Mouse (Mus musculus) adrenal gland, adult (tissue): ENCODE measurements at regions not wholly inside any gene's neighbourhood (a gene's known extent, or its start where the extent isn't known, plus 50 kb on each side); places are given as distances from the start of the nearest gene placed in this dataset.

Source experiments
- DNase-seq, 2 experiments: peaks; one replicate each; pipeline ENCODE4 v3.0.0; 2022 to 2023; ENCODE audit warnings: low spot score in 1 of 2; ENCODE audit not compliant: inconsistent age in 2 of 2

- no peak for DNase-seq
These were observed 881.6 kb downstream of the Lrfn5 start for GRCm38 (mm10) chr12:62404558-62404957.

GRCm38 (mm10) chr12:62428692-62429091 lies 905.7 kb downstream of the Lrfn5 start:
- DNase-seq: no peak

DNA sequence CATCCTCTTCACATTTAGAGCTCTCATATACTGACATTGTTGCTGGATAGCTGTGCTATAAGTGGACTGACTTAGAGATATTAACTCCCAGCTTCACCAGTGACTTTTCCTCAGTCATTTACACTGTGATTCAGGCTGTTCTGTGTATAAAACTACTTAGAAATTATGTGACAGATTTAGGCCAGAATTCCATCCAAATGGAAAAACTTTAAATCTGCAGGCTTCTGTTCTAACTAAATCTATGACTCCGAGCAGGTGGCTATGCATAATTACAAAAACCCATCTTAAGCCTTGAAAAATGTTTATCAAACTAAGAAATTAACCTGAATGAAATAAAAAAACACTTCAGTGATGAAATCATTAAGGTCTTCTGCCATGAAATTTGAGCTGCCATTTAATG lies 927.7 kb downstream of the Lrfn5 start:
- DNase-seq: no peak

DNA sequence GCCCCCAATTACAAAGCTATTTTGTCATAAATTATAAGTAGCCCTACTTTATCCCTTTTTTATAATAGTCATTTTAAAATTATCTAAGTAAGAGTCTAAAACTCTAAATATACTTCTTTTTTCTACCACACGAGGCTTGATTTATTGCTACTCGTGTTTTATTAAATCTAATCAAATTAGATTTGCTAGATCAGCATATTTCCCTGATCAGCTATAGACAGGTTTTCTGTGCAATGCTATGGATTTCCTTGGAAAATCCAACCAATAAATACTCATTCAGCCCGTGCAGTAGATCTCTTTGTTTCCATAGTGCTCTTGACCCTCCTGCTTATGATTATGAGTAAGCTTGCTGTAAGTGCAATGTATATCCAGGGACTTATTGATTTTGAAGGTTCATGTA lies 960.4 kb downstream of the Lrfn5 start:
- no peak for DNase-seq

DNA sequence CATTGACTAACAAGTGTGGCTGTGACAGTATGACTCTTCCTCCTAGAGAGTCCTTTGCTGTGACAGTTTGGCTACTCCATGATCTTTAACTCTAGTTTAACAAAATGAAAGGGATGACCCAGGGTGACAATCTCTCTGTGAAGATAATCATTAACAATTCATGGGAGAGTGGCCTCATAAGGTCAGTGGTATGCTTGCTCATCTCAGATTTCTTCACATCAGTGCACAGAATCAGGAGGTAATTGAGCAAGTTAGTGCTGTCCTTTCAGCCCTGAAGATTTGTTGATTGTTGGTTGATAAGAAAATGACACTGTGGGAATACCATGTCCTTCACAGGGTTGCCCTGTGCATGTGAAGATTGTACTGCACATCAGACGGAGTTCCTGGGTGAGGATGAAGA lies 1005.6 kb downstream of the Lrfn5 start:
- peak in 1 of 2 experiments; percentile 20 for DNase-seq

DNA sequence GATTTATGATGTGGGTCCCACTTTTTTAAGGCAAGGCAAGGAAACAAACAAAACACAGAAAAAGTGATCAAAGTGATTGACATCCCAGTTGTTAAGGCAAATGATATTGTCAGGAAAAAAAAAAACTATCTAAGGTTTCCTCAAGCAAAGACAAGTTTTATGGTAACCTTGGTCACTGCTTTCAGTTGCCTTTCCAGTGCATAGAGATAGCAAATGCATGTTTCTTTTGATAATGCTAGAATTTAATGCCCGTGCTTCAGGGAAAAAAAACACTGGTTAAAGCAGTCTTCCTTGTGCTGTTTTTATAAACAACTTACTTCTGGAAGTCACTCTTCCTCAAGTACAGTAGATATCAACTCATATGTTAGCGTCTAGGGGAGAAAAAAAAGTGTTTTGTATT lies 1029.4 kb downstream of the Lrfn5 start:
- no peak for DNase-seq

GRCm38 (mm10) chr12:62554622-62555021 lies 1031.7 kb downstream of the Lrfn5 start:
- no peak for DNase-seq

DNA sequence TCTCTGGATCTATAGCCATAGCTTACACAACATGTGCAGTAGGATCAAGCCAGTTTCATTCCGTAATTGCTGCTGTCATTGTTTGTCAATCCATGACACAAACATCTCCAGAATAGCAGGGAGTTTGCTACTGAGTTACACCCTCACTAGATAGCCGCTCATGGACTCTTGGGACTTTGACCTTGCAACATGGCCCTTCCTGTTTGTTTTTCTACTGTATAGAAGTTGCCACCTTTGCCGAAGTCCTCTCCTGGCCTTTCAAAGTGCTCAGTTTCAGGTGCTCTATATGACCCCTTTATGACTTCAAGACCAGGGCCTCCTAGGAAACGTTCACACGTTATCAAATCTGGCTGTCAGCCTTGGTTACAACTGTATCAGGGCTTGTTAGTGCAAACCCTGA lies 1040.8 kb downstream of the Lrfn5 start:
- DNase-seq: no peak
